Mouse (Mus musculus) kidney, embryonic 14.5 days (tissue): ENCODE results near the gene Ovca2. TPM values are rescaled to one million over a fixed set of nuclear protein-coding genes. Genes with fewer than 3 reads are reported as not detected.

Source experiments
- ATAC-seq: fragments of 200-750 bp; cut with Nextera tagmentation; 2 replicates; pipeline ENCODE4 v1.8.0; 2017; ENCODE audit warnings: moderate number of reproducible peaks, mild to moderate bottlenecking, moderate TSS enrichment, moderate library complexity; ENCODE audit not compliant: low FRiP score, low TSS enrichment
- H3K27ac ChIP-seq: fragments of 300-500 bp; sonication (generic); 2 replicates; pipeline ENCODE4 v1.5.1; 2014; ENCODE audit warnings: low read depth, mild to moderate bottlenecking, low read length, moderate library complexity, mixed read lengths
- H3K27me3 ChIP-seq: fragments of 300-500 bp; sonication (generic); 2 replicates; pipeline ENCODE4 v1.6.1; 2014; ENCODE audit warnings: mild to moderate bottlenecking, low read length; ENCODE audit not compliant: control insufficient read depth, insufficient read depth
- H3K36me3 ChIP-seq: fragments of 300-500 bp; sonication (generic); 2 replicates; pipeline ENCODE4 v1.6.1; 2014; ENCODE audit warnings: low read length, mixed read lengths; ENCODE audit not compliant: control insufficient read depth, insufficient read depth
- H3K4me1 ChIP-seq: fragments of 300-500 bp; sonication (generic); 2 replicates; pipeline ENCODE4 v1.6.1; 2014; ENCODE audit warnings: low read length, mixed read lengths; ENCODE audit not compliant: control insufficient read depth, insufficient read depth
- H3K4me2 ChIP-seq: fragments of 300-500 bp; sonication (generic); replicated peaks from 2 replicates; pipeline ENCODE4 v1.6.1; 2014; ENCODE audit warnings: low read depth, mild to moderate bottlenecking, low read length
- H3K4me3 ChIP-seq: fragments of 300-500 bp; sonication (generic); 2 replicates; pipeline ENCODE4 v1.5.1; 2014; ENCODE audit warnings: mild to moderate bottlenecking, low read length
- H3K9ac ChIP-seq: fragments of 300-500 bp; sonication (generic); 2 replicates; pipeline ENCODE4 v1.6.1; 2014; ENCODE audit warnings: low read depth, mild to moderate bottlenecking, low read length, moderate library complexity
- H3K9me3 ChIP-seq: fragments of 300-500 bp; sonication (generic); 2 replicates; pipeline ENCODE4 v1.6.1; 2016; ENCODE audit warnings: low read length; ENCODE audit not compliant: control insufficient read depth
- WGBS: fragments of 180-500 bp; shearing (Covaris S2); extraction: QIAGEN DNeasy Blood & Tissue Kit; methylation state at CpG from one replicate; pipeline ENCODE4 v1.1.7; 2014; 5-methylcytosine and 5-hydroxymethylcytosine counted together
- polyA plus RNA-seq: library from polyadenylated mRNA; unstranded; fragments of >200 nt; fragmentation: Nextera tagmentation; extraction: Ambion mirVana; gene quantifications from 2 replicates; pipeline ENCODE4 v1.2.1, GENCODE M21; 2014

The Ovca2 gene
- polyA plus RNA-seq, 1 experiment from 2014 or later, result 33.3 TPM

- peaks cover 6% of the 10 kb centered on the region; the same call in 1 of the 2 replicates for H3K36me3 ChIP-seq
- H3K27ac ChIP-seq, result peak overlapping the region; percentile 81; the same call in 1 of the 2 replicates
- H3K4me1 ChIP-seq, result peaks cover 44% of the 10 kb centered on the region
- H3K4me3 ChIP-seq, result no peak overlapping the region
- H3K27me3 ChIP-seq, result no peaks in the 10 kb centered on the region
- no peaks in the 10 kb centered on the region for H3K9me3 ChIP-seq
- no peak for ATAC-seq
- WGBS, result 88% methylated on average over 4 of the region's 4 CpGs
- no peak overlapping the region for H3K4me2 ChIP-seq
- no peak overlapping the region for H3K9ac ChIP-seq
Observed at GRCm38 (mm10) chr11:75142749-75143148, 35.9 kb downstream of the Ovca2 start.

- Histone ChIP-seq H3K9ac (no peak overlapping the region), H3K36me3 (peaks cover 6% of the 10 kb centered on the region; the same call in 1 of the 2 replicates), H3K4me1 (peaks cover 41% of the 10 kb centered on the region), H3K4me3 (no peak overlapping the region), H3K27me3 (no peaks in the 10 kb centered on the region), H3K9me3 (no peaks in the 10 kb centered on the region), H3K4me2 (no peak overlapping the region), H3K27ac (peak overlapping the region; percentile 81)
- peak; percentile 67; the same call in 1 of the 2 replicates for ATAC-seq
- WGBS, result 30% methylated on average over 1 of the region's 1 CpGs
Observed at GRCm38 (mm10) chr11:75141913-75142312, 36.7 kb downstream of the Ovca2 start.

- Histone ChIP-seq H3K9me3 (no peaks in the 10 kb centered on the region), H3K36me3 (peaks cover 6% of the 10 kb centered on the region; the same call in 1 of the 2 replicates), H3K4me3 (no peak overlapping the region), H3K27ac (peak overlapping the region; percentile 73), H3K9ac (no peak overlapping the region), H3K27me3 (no peaks in the 10 kb centered on the region), H3K4me1 (peaks cover 46% of the 10 kb centered on the region), H3K4me2 (no peak overlapping the region)
- no peak for ATAC-seq
- 75% methylated on average over 3 of the region's 3 CpGs for WGBS
Observed at GRCm38 (mm10) chr11:75141038-75141437, 37.6 kb downstream of the Ovca2 start.

- no peak overlapping the region for H3K4me3 ChIP-seq
- no peak overlapping the region for H3K4me2 ChIP-seq
- H3K4me1 ChIP-seq, result peaks cover 46% of the 10 kb centered on the region
- peak overlapping the region; percentile 73; the same call in 1 of the 2 replicates for H3K27ac ChIP-seq
- WGBS, result 62% methylated on average over 5 of the region's 5 CpGs
- H3K36me3 ChIP-seq, result peaks cover 6% of the 10 kb centered on the region; the same call in 1 of the 2 replicates
- no peak overlapping the region for H3K9ac ChIP-seq
- H3K27me3 ChIP-seq, result no peaks in the 10 kb centered on the region
- H3K9me3 ChIP-seq, result no peaks in the 10 kb centered on the region
- ATAC-seq, result no peak
Observed at GRCm38 (mm10) chr11:75140431-75140830, 38.2 kb downstream of the Ovca2 start.

GRCm38 (mm10) chr11:75139122-75139963 lies 39.3 kb downstream of the Ovca2 start:
- peaks cover 2% of the 10 kb centered on the region; the same call in 1 of the 2 replicates for H3K36me3 ChIP-seq
- no peak overlapping the region for H3K4me2 ChIP-seq
- H3K27me3 ChIP-seq, result no peaks in the 10 kb centered on the region
- no peak overlapping the region for H3K9ac ChIP-seq
- H3K9me3 ChIP-seq, result no peaks in the 10 kb centered on the region
- peak; percentile 78 for ATAC-seq
- WGBS, result 13% methylated on average over 11 of the region's 11 CpGs
- H3K4me1 ChIP-seq, result peaks cover 46% of the 10 kb centered on the region
- H3K4me3 ChIP-seq, result no peak overlapping the region
- H3K27ac ChIP-seq, result peak overlapping the region; percentile 73

- Histone ChIP-seq H3K4me3 (no peak overlapping the region), H3K36me3 (no peaks in the 10 kb centered on the region), H3K27me3 (no peaks in the 10 kb centered on the region), H3K4me2 (no peak overlapping the region), H3K9me3 (no peaks in the 10 kb centered on the region), H3K27ac (peak overlapping the region; percentile 45; the same call in 1 of the 2 replicates), H3K4me1 (peaks cover 58% of the 10 kb centered on the region), H3K9ac (no peak overlapping the region)
- WGBS, result 37% methylated on average over 5 of the region's 5 CpGs
- ATAC-seq, result no peak
Observed at GRCm38 (mm10) chr11:75136666-75137398, 41.8 kb downstream of the Ovca2 start.

GRCm38 (mm10) chr11:75135358-75135757 lies 43.3 kb downstream of the Ovca2 start:
- Histone ChIP-seq H3K4me1 (peaks cover 47% of the 10 kb centered on the region), H3K9ac (no peak overlapping the region), H3K4me2 (no peak overlapping the region), H3K27ac (peak overlapping the region; percentile 66), H3K27me3 (no peaks in the 10 kb centered on the region), H3K36me3 (no peaks in the 10 kb centered on the region), H3K4me3 (no peak overlapping the region), H3K9me3 (no peaks in the 10 kb centered on the region)
- ATAC-seq, result no peak
- WGBS, result 84% methylated on average over 4 of the region's 4 CpGs

- Histone ChIP-seq H3K4me1 (peaks cover 39% of the 10 kb centered on the region), H3K27me3 (no peaks in the 10 kb centered on the region), H3K4me2 (no peak overlapping the region), H3K4me3 (no peak overlapping the region), H3K9ac (no peak overlapping the region), H3K36me3 (no peaks in the 10 kb centered on the region), H3K9me3 (no peaks in the 10 kb centered on the region), H3K27ac (peak overlapping the region; percentile 66; the same call in 1 of the 2 replicates)
- 67% methylated on average over 5 of the region's 5 CpGs for WGBS
- no peak for ATAC-seq
Observed at GRCm38 (mm10) chr11:75134485-75135068, 44.1 kb downstream of the Ovca2 start.
